Mouse (Mus musculus) megakaryocyte, embryonic 14.5 days (primary cell): ENCODE results near the gene Pde6h.

Experiments
- FLI1 ChIP-seq: IDR thresholded peaks from 2 replicates; pipeline ENCODE4 v1.6.1; 2012; ENCODE audit warnings: low read length, inconsistent platforms, mixed read lengths
- GATA1 ChIP-seq: IDR thresholded peaks from 3 replicates; pipeline ENCODE4 v1.6.1; 2012; ENCODE audit warnings: mixed read lengths, low read length, inconsistent platforms, borderline replicate concordance

DNA sequence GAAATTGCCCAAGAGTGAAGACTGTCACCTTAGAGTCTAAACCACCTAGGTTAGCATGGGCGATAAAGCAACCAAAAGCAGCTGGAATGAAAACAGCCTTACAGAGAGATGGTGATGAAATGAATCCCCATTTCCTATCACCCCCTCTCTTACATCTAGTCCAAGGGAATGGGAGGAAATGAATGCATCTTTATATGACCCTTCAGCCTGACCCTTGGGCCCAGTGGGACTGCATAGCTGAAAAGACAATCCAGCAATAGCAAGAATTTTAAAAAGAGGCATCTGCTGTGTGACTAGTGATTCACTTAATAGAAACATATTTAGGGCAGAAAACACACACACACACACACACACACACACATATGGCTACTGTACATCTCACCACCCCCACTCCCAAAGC lies 4.0 kb downstream of the Pde6h start:
- TF ChIP-seq GATA1 (no peak), FLI1 (no peak)
